Mouse (Mus musculus) neural tube, embryonic 11.5 days (tissue): ENCODE results near the gene Cybrd1. TPM values are rescaled to one million over a fixed set of nuclear protein-coding genes. Genes with fewer than 3 reads are reported as not detected.

ENCODE experiments used
- ATAC-seq: fragments of 200-750 bp; cut with Nextera tagmentation; 2 replicates; pipeline ENCODE4 v1.8.0; 2017; ENCODE audit warnings: moderate number of reproducible peaks, mild to moderate bottlenecking, moderate TSS enrichment, moderate library complexity; ENCODE audit not compliant: insufficient read depth, low FRiP score, low TSS enrichment
- DNase-seq: peaks from one replicate; pipeline ENCODE4 v3.0.0-alpha.2; 2015; ENCODE audit warnings: low spot score
- H3K27ac ChIP-seq: fragments of 300-500 bp; sonication (generic); 2 replicates; pipeline ENCODE4 v1.5.1; 2014; ENCODE audit warnings: low read depth, mild to moderate bottlenecking, low read length
- H3K27me3 ChIP-seq: fragments of 300-500 bp; sonication (generic); 2 replicates; pipeline ENCODE4 v1.6.1; 2014; ENCODE audit warnings: mild to moderate bottlenecking, low read length, mixed read lengths; ENCODE audit not compliant: control insufficient read depth, insufficient read depth
- H3K36me3 ChIP-seq: fragments of 300-500 bp; sonication (generic); 2 replicates; pipeline ENCODE4 v1.6.1; 2014; ENCODE audit warnings: mild to moderate bottlenecking, low read length, moderate library complexity, mixed read lengths; ENCODE audit not compliant: control insufficient read depth, insufficient read depth
- H3K4me1 ChIP-seq: fragments of 300-500 bp; sonication (generic); 2 replicates; pipeline ENCODE4 v1.6.1; 2014; ENCODE audit warnings: low read length, mixed read lengths; ENCODE audit not compliant: control insufficient read depth, insufficient read depth
- H3K4me2 ChIP-seq: fragments of 300-500 bp; sonication (generic); 2 replicates; pipeline ENCODE4 v1.6.1; 2014; ENCODE audit warnings: low read depth, mild to moderate bottlenecking, moderate library complexity
- H3K4me3 ChIP-seq: fragments of 300-500 bp; sonication (generic); 2 replicates; pipeline ENCODE4 v1.5.1; 2014; ENCODE audit warnings: low read depth, low read length
- H3K9ac ChIP-seq: fragments of 300-500 bp; sonication (generic); 2 replicates; pipeline ENCODE4 v1.6.1; 2014; ENCODE audit warnings: mild to moderate bottlenecking, low read length
- H3K9me3 ChIP-seq: fragments of 300-500 bp; sonication (generic); 2 replicates; pipeline ENCODE4 v1.6.1; 2016; ENCODE audit warnings: low read length; ENCODE audit not compliant: control insufficient read depth
- WGBS: fragments of 180-500 bp; shearing (Covaris S2); extraction: QIAGEN DNeasy Blood & Tissue Kit; methylation state at CpG from one replicate; pipeline ENCODE4 v1.1.7; 2014; 5-methylcytosine and 5-hydroxymethylcytosine counted together
- polyA plus RNA-seq: library from polyadenylated mRNA; unstranded; fragments of >200 nt; fragmentation: Nextera tagmentation; extraction: Ambion mirVana; gene quantifications from 2 replicates; pipeline ENCODE4 v1.2.1, GENCODE M21; 2014

Cybrd1 gene
- polyA plus RNA-seq, 1 experiment from 2014 or later = 0.27 TPM

GRCm38 (mm10) chr2:71120844-71121243 is 3.1 kb downstream of the Cybrd1 start:
- H3K36me3 ChIP-seq = no peaks in the 10 kb centered on the region
- no peak overlapping the region for H3K4me3 ChIP-seq
- H3K9ac ChIP-seq = no peak overlapping the region
- ATAC-seq (no peak), DNase-seq (no peak)
- H3K27me3 ChIP-seq = peaks cover 6% of the 10 kb centered on the region; the same call in 1 of the 2 replicates
- H3K27ac ChIP-seq = no peak overlapping the region
- no peaks in the 10 kb centered on the region for H3K9me3 ChIP-seq
- WGBS = 88% methylated on average over 10 of the region's 10 CpGs
- peaks cover 3% of the 10 kb centered on the region; the same call in 1 of the 2 replicates for H3K4me1 ChIP-seq
- H3K4me2 ChIP-seq = no peak overlapping the region

DNA sequence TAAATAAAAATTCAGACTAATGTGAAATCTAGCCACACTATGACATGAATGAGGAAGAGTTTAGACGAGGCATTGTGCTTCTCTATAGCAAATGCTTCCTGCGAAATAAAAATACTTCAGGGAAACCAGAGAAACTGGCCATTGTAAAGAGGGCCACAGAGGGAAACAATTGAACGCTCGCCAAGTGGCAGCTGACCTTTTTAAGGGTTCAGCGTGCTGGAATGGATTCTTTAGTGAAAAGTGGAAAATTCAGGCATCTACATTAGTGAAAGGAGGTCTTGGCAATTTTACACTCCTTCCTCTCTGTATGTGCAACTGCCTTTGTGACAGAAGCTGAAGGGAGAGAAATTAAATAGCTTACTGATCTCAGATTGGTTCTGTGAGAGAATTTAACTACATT is 3.7 kb downstream of the Cybrd1 start:
- H3K36me3 ChIP-seq = no peaks in the 10 kb centered on the region
- H3K27ac ChIP-seq = no peak overlapping the region
- no peak overlapping the region for H3K9ac ChIP-seq
- no peak for DNase-seq
- WGBS = 24% methylated on average over 5 of the region's 5 CpGs
- no peaks in the 10 kb centered on the region for H3K9me3 ChIP-seq
- no peak overlapping the region for H3K4me3 ChIP-seq
- no peak overlapping the region for H3K4me2 ChIP-seq
- peaks cover 3% of the 10 kb centered on the region; the same call in 1 of the 2 replicates for H3K4me1 ChIP-seq
- ATAC-seq = no peak
- peaks cover 6% of the 10 kb centered on the region; the same call in 1 of the 2 replicates for H3K27me3 ChIP-seq

GRCm38 (mm10) chr2:71122268-71123029 is 4.7 kb downstream of the Cybrd1 start:
- no peak overlapping the region for H3K4me2 ChIP-seq
- no peaks in the 10 kb centered on the region for H3K36me3 ChIP-seq
- H3K9me3 ChIP-seq = no peaks in the 10 kb centered on the region
- no peak overlapping the region for H3K9ac ChIP-seq
- H3K27me3 ChIP-seq = peaks cover 6% of the 10 kb centered on the region; the same call in 1 of the 2 replicates
- WGBS = 72% methylated on average over 13 of the region's 13 CpGs
- ATAC-seq = no peak
- peaks cover 3% of the 10 kb centered on the region; the same call in 1 of the 2 replicates for H3K4me1 ChIP-seq
- no peak overlapping the region for H3K4me3 ChIP-seq
- H3K27ac ChIP-seq = no peak overlapping the region
- no peak for DNase-seq

DNA sequence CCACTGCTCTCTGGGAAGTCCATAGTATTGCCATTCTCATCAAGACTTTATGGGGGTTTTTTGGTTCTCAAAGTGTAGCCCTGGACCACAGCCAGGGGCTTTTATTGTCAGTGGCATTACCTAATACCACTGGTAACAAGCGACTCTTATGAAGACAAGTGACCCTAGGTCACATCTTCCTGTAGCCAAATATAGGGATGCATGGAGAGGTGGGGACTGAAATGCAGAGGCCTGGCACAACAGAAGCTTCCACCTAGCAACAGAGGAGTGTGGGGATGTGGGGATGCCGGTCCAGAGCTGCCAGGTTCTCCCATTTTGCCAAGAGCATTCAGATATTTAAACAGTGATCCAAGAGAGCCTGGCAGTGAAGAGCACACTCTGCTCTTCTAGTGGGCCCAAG is 5.9 kb downstream of the Cybrd1 start:
- Histone ChIP-seq H3K27ac (no peak overlapping the region), H3K9ac (no peak overlapping the region), H3K4me3 (no peak overlapping the region), H3K4me1 (peaks cover 3% of the 10 kb centered on the region; the same call in 1 of the 2 replicates), H3K27me3 (no peaks in the 10 kb centered on the region), H3K36me3 (no peaks in the 10 kb centered on the region), H3K9me3 (no peaks in the 10 kb centered on the region), H3K4me2 (no peak overlapping the region)
- DNase-seq (no peak), ATAC-seq (no peak)
- 66% methylated on average over 2 of the region's 2 CpGs for WGBS

GRCm38 (mm10) chr2:71127779-71128534 is 10.2 kb downstream of the Cybrd1 start:
- WGBS = 85% methylated on average over 10 of the region's 10 CpGs
- H3K4me2 ChIP-seq = no peak overlapping the region

GRCm38 (mm10) chr2:71130366-71130765 is 12.6 kb downstream of the Cybrd1 start:
- no peaks in the 10 kb centered on the region for H3K9me3 ChIP-seq
- DNase-seq = no peak
- H3K36me3 ChIP-seq = no peaks in the 10 kb centered on the region
- no peak overlapping the region for H3K4me3 ChIP-seq
- no peak overlapping the region for H3K4me2 ChIP-seq
- WGBS = 93% methylated on average over 2 of the region's 2 CpGs
- no peak overlapping the region for H3K27ac ChIP-seq
- no peak for ATAC-seq
- no peak overlapping the region for H3K9ac ChIP-seq
- H3K27me3 ChIP-seq = no peaks in the 10 kb centered on the region
- no peaks in the 10 kb centered on the region for H3K4me1 ChIP-seq

More at GRCm38 (mm10) chr2:71127779-71128534, 10.2 kb downstream of the Cybrd1 start:
- ATAC-seq = no peak
- Histone ChIP-seq H3K27ac (no peak overlapping the region), H3K27me3 (no peaks in the 10 kb centered on the region), H3K36me3 (no peaks in the 10 kb centered on the region), H3K9ac (no peak overlapping the region), H3K4me1 (no peaks in the 10 kb centered on the region), H3K4me3 (no peak overlapping the region), H3K9me3 (no peaks in the 10 kb centered on the region)
- DNase-seq = no peak

GRCm38 (mm10) chr2:71131866-71132496 is 14.3 kb downstream of the Cybrd1 start:
- 84% methylated on average over 3 of the region's 3 CpGs for WGBS
- ATAC-seq (no peak), DNase-seq (no peak)
- Histone ChIP-seq H3K36me3 (no peaks in the 10 kb centered on the region), H3K4me3 (no peak overlapping the region), H3K4me2 (no peak overlapping the region), H3K27ac (no peak overlapping the region), H3K27me3 (no peaks in the 10 kb centered on the region), H3K9ac (no peak overlapping the region), H3K9me3 (no peaks in the 10 kb centered on the region), H3K4me1 (no peaks in the 10 kb centered on the region)

GRCm38 (mm10) chr2:71134041-71134505 is 16.4 kb downstream of the Cybrd1 start:
- WGBS = 92% methylated on average over 9 of the region's 9 CpGs
- H3K4me3 ChIP-seq = no peak overlapping the region
- H3K27me3 ChIP-seq = no peaks in the 10 kb centered on the region
- no peak for ATAC-seq
- no peak overlapping the region for H3K9ac ChIP-seq
- H3K27ac ChIP-seq = no peak overlapping the region
- no peak overlapping the region for H3K4me2 ChIP-seq
- H3K9me3 ChIP-seq = no peaks in the 10 kb centered on the region
- H3K36me3 ChIP-seq = no peaks in the 10 kb centered on the region
- no peak for DNase-seq
- H3K4me1 ChIP-seq = no peaks in the 10 kb centered on the region
